9 mouse cellular contexts compared by ENCODE assay signal in genomic region chr7:100653480-100654266, GRCm38 (mm10). TPM values are rescaled to one million over a fixed set of nuclear protein-coding genes. Genes with fewer than 3 reads are reported as not detected.
DNase-seq lines count a peak whose midpoint lies in the region; ATAC-seq and TF ChIP-seq lines count a peak whose summit lies in the region.
"Had no signal": no experiment of that assay in that cellular context is flagged by ENCODE, and none has a peak within 500 bp of the region (broad histone marks: within the 10 kb centered on the region; RNA-seq: fewer than 3 reads in every experiment).

No protein-coding gene starts in this region.

- H3K27ac ChIP-seq in layer of hippocampus, adult 2 months, result peak overlapping the region; percentile 92
- H3K27ac ChIP-seq in midbrain, embryonic 14.5 days (replicated peaks; ENCODE audit: low read depth, low read length), result peak overlapping the region; percentile 43
- H3K27ac ChIP-seq in heart, embryonic 11.5 days (ENCODE audit: low read depth, low read length), result no peak overlapping the region
- H3K27ac ChIP-seq: heart, embryonic 15.5 days had no signal

- H3K4me3 ChIP-seq in layer of hippocampus, adult 2 months, result no peak overlapping the region; the same call in 1 of the 2 replicates
- no peak overlapping the region for H3K4me3 ChIP-seq in midbrain, embryonic 14.5 days (replicated peaks; ENCODE audit: low read depth, low read length)
- H3K4me3 ChIP-seq in heart, embryonic 11.5 days (ENCODE audit: low read depth, low read length), result no peak overlapping the region
- H3K4me3 ChIP-seq: heart, embryonic 15.5 days had no signal

- H3K36me3 ChIP-seq in midbrain, embryonic 14.5 days (ENCODE audit: control insufficient read depth, insufficient read depth, low read length), result 0 out of 2 replicates have a peak, but pooled peaks cover 3% of the 10 kb centered on the region
- H3K36me3 ChIP-seq in heart, embryonic 11.5 days (ENCODE audit: control insufficient read depth, insufficient read depth, low read length), result no peaks in the 10 kb centered on the region; the same call in 1 of the 2 replicates
- H3K36me3 ChIP-seq: heart, embryonic 15.5 days had no signal

- WGBS in midbrain, embryonic 14.5 days, result 54% methylated on average over 9 of the region's 9 CpGs
- WGBS in heart, embryonic 11.5 days (ENCODE audit: insufficient replicate concordance), result 78% methylated on average over 9 of the region's 9 CpGs

- DNase-seq in brain, adult 2 months (ENCODE audit: low read depth, low spot score), result peak; percentile 93
- peak; percentile 54 for DNase-seq in embryo, embryonic 9.5 days (ENCODE audit: extremely low spot score)
- peak; percentile 54 to 68 for DNase-seq in layer of hippocampus, adult 2 months (ENCODE audit: low spot score in 2 of 2)
- peak; percentile 68 for DNase-seq in midbrain, embryonic 14.5 days
- no peak for DNase-seq in urinary bladder, postnatal 25 days (ENCODE audit: low spot score)
- no peak for DNase-seq in heart, adult 9 months (ENCODE audit: low spot score in 2 of 2)

- no peaks in the 10 kb centered on the region for H3K27me3 ChIP-seq in midbrain, embryonic 14.5 days (ENCODE audit: control insufficient read depth, insufficient read depth, low read length)
- H3K27me3 ChIP-seq in heart, embryonic 11.5 days (ENCODE audit: control insufficient read depth, insufficient read depth, low read length), result no peaks in the 10 kb centered on the region
- H3K27me3 ChIP-seq: heart, embryonic 15.5 days had no signal

- TF ChIP-seq CTCF in layer of hippocampus, adult 2 months (conservative IDR thresholded peaks at IDR 0.05), result no peak

- peaks cover 6% of the 10 kb centered on the region; the same call in 1 of the 2 replicates for H3K4me1 ChIP-seq in midbrain, embryonic 14.5 days (ENCODE audit: control insufficient read depth, insufficient read depth, low read length)
- peaks cover 3% of the 10 kb centered on the region; the same call in 1 of the 2 replicates for H3K4me1 ChIP-seq in heart, embryonic 11.5 days (ENCODE audit: control insufficient read depth, insufficient read depth, low read length)

- no peak overlapping the region for H3K4me2 ChIP-seq in midbrain, embryonic 14.5 days (ENCODE audit: low read length)
- H3K4me2 ChIP-seq in heart, embryonic 11.5 days, result no peak overlapping the region
- H3K4me2 ChIP-seq: heart, embryonic 15.5 days had no signal

- H3K9ac ChIP-seq in midbrain, embryonic 14.5 days (replicated peaks; ENCODE audit: low read length), result no peak overlapping the region
- no peak overlapping the region for H3K9ac ChIP-seq in heart, embryonic 11.5 days (ENCODE audit: low read depth, low read length)
- H3K9ac ChIP-seq: heart, embryonic 15.5 days had no signal

- peak; percentile 56 for ATAC-seq in midbrain, embryonic 14.5 days (ENCODE audit: low FRiP score, low TSS enrichment)
- no peak for ATAC-seq in CD4-positive, CD25-positive, alpha-beta regulatory T cell, adult 4 months
- no peak for ATAC-seq in heart, embryonic 11.5 days (replicated peaks; ENCODE audit: insufficient number of reproducible peaks, low FRiP score, low TSS enrichment)

- no peaks in the 10 kb centered on the region for H3K9me3 ChIP-seq in midbrain, embryonic 14.5 days (ENCODE audit: control insufficient read depth, low read length)
- H3K9me3 ChIP-seq in heart, embryonic 11.5 days (replicated peaks; ENCODE audit: control insufficient read depth, low read length), result no peaks in the 10 kb centered on the region
- H3K9me3 ChIP-seq: heart, embryonic 15.5 days had no signal

RNA-seq across cellular contexts. Expression of gene Plekhb1, which starts 8.5 kb away (rescaled TPM):
- total RNA-seq in layer of hippocampus, adult 2 months (2021), result 100 to 1,000 TPM; 199 to 203 TPM
- 7.8 and 8.5 TPM in 2 replicates for polyA plus RNA-seq in midbrain, embryonic 14.5 days (2014; fragmentation: Nextera tagmentation; extraction: Ambion mirVana)
- under 1 TPM; 0.35 to 0.98 TPM for polyA plus RNA-seq in CD4-positive, CD25-positive, alpha-beta regulatory T cell, adult 4 months (2017; shearing (Covaris generic))
- 0.89 and 1.6 TPM in 2 replicates for polyA plus RNA-seq in heart, embryonic 11.5 days (2014; fragmentation: Nextera tagmentation; extraction: Ambion mirVana)

RNA-seq across cellular contexts. Expression of gene Mrpl48, which starts 45.6 kb away (rescaled TPM):
- 10 to 100 TPM; 64.8 to 67.1 TPM for total RNA-seq in layer of hippocampus, adult 2 months (2021)
- polyA plus RNA-seq in midbrain, embryonic 14.5 days (2014; fragmentation: Nextera tagmentation; extraction: Ambion mirVana), result 91.3 and 95.9 TPM in 2 replicates
- polyA plus RNA-seq in CD4-positive, CD25-positive, alpha-beta regulatory T cell, adult 4 months (2017; shearing (Covaris generic)), result 10 to 100 TPM; 74.2 to 77.0 TPM
- polyA plus RNA-seq in heart, embryonic 11.5 days (2014; fragmentation: Nextera tagmentation; extraction: Ambion mirVana), result 76.9 and 77.3 TPM in 2 replicates

RNA-seq across cellular contexts. Expression of gene Rab6a, which starts 46.5 kb away (rescaled TPM):
- 100 to 1,000 TPM; 349 to 374 TPM for total RNA-seq in layer of hippocampus, adult 2 months (2021)
- 272 and 300 TPM in 2 replicates for polyA plus RNA-seq in midbrain, embryonic 14.5 days (2014; fragmentation: Nextera tagmentation; extraction: Ambion mirVana)
- 10 to 100 TPM in 1 of 2 experiments, 1 to 10 TPM in 1; 8.8 to 15.4 TPM for polyA plus RNA-seq in CD4-positive, CD25-positive, alpha-beta regulatory T cell, adult 4 months (2017; shearing (Covaris generic))
- 115 and 128 TPM in 2 replicates for polyA plus RNA-seq in heart, embryonic 11.5 days (2014; fragmentation: Nextera tagmentation; extraction: Ambion mirVana)

RNA-seq across cellular contexts. Expression of gene Fam168a, which starts 52.8 kb away (rescaled TPM):
- total RNA-seq in layer of hippocampus, adult 2 months (2021), result 100 to 1,000 TPM; 220 to 229 TPM
- 113 and 128 TPM in 2 replicates for polyA plus RNA-seq in midbrain, embryonic 14.5 days (2014; fragmentation: Nextera tagmentation; extraction: Ambion mirVana)
- polyA plus RNA-seq in CD4-positive, CD25-positive, alpha-beta regulatory T cell, adult 4 months (2017; shearing (Covaris generic)), result 10 to 100 TPM; 21.6 to 32.8 TPM
- polyA plus RNA-seq in heart, embryonic 11.5 days (2014; fragmentation: Nextera tagmentation; extraction: Ambion mirVana), result 28.1 and 34.9 TPM in 2 replicates

Comparison
In these comparisons a context has a peak if more than half of its experiments do, and no peak if none do; other contexts are left out.
1. DNase-seq: peak in brain, adult 2 months (single experiment), embryo, embryonic 9.5 days (single experiment), layer of hippocampus, adult 2 months (2 of 2) and midbrain, embryonic 14.5 days (single experiment); none in urinary bladder, postnatal 25 days (single experiment) and heart, adult 9 months (0 of 2).